Mouse (Mus musculus): ENCODE measurements around the gene Pdgfra. TPM values are rescaled to one million over a fixed set of nuclear protein-coding genes. Genes with fewer than 3 reads are reported as not detected.
A peak's percentile ranks its signal among the peaks of the same experiment; 100 is the strongest.

Pdgfra gene
- polyA plus RNA-seq (2011; ENCODE audit: insufficient read length, low read depth, missing spikeins) = 57.3 and 115 TPM in 2 replicates

- TF ChIP-seq POLR2A (IDR thresholded peaks at IDR 0.05; ENCODE audit: low read depth, low read length) (peak; percentile 75; the same call in 1 of the 2 replicates), CTCF (IDR thresholded peaks at IDR 0.05; ENCODE audit: borderline replicate concordance, insufficient read depth, low read length) (no peak)
- peak within 1 kb of the TSS; percentile 59 for H3K4me3 ChIP-seq (ENCODE audit: insufficient read depth, low read length)
- peak within 1 kb of the TSS; percentile 90 for H3K27ac ChIP-seq (ENCODE audit: insufficient read depth, low read length)
- H3K4me1 ChIP-seq (ENCODE audit: control insufficient read depth, insufficient read depth, low read length) = no peaks in the 10 kb centered on the region
These were observed at the start of gene Pdgfra for GRCm38 (mm10) chr5:75152021-75152425. Gene Pdgfra, plus strand, starts transcription at chr5:75152292.

DNA sequence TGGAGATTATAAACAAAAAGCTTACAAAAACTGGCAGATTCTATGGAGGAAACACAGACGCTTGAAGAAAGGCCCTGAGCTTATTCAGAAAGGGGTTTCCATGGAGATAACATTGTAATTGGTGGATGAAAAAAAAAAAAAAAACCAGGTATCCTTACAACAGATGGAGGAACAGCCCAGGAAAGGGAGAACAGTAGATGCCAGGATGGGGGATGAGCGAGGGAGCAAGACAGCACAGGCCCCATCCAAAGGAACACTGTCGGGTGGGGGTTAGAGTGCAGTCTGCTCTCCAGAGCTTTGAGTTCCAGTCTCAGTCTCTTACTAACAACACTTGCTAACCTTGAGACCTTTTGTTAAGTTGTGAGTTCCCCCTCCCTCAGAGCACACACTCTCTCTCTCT lies 45.6 kb upstream of the Pdgfra start:
- Histone ChIP-seq H3K27ac (ENCODE audit: insufficient read depth, low read length) (no peak overlapping the region), H3K4me1 (ENCODE audit: control insufficient read depth, insufficient read depth, low read length) (no peaks in the 10 kb centered on the region), H3K4me3 (ENCODE audit: insufficient read depth, low read length) (no peak overlapping the region)
- TF ChIP-seq POLR2A (IDR thresholded peaks at IDR 0.05; ENCODE audit: low read depth, low read length) = no peak
- no peak for TF ChIP-seq CTCF (IDR thresholded peaks at IDR 0.05; ENCODE audit: borderline replicate concordance, insufficient read depth, low read length)

- Histone ChIP-seq H3K27ac (ENCODE audit: insufficient read depth, low read length) (no peak overlapping the region), H3K4me3 (ENCODE audit: insufficient read depth, low read length) (no peak overlapping the region), H3K4me1 (ENCODE audit: control insufficient read depth, insufficient read depth, low read length) (no peaks in the 10 kb centered on the region)
- no peak for TF ChIP-seq POLR2A (IDR thresholded peaks at IDR 0.05; ENCODE audit: low read depth, low read length)
- no peak for TF ChIP-seq CTCF (IDR thresholded peaks at IDR 0.05; ENCODE audit: borderline replicate concordance, insufficient read depth, low read length)
These were observed 42.7 kb upstream of the Pdgfra start for GRCm38 (mm10) chr5:75109368-75109767.

- H3K27ac ChIP-seq (ENCODE audit: insufficient read depth, low read length) = no peak overlapping the region
- no peak overlapping the region for H3K4me3 ChIP-seq (ENCODE audit: insufficient read depth, low read length)
- TF ChIP-seq CTCF (IDR thresholded peaks at IDR 0.05; ENCODE audit: borderline replicate concordance, insufficient read depth, low read length) = no peak
- no peak for TF ChIP-seq POLR2A (IDR thresholded peaks at IDR 0.05; ENCODE audit: low read depth, low read length)
- no peaks in the 10 kb centered on the region for H3K4me1 ChIP-seq (ENCODE audit: control insufficient read depth, insufficient read depth, low read length)
These were observed 40.3 kb upstream of the Pdgfra start for GRCm38 (mm10) chr5:75111781-75112180.

GRCm38 (mm10) chr5:75118840-75119239 lies 33.3 kb upstream of the Pdgfra start:
- H3K4me1 ChIP-seq (ENCODE audit: control insufficient read depth, insufficient read depth, low read length) = no peaks in the 10 kb centered on the region
- no peak overlapping the region for H3K27ac ChIP-seq (ENCODE audit: insufficient read depth, low read length)
- TF ChIP-seq POLR2A (IDR thresholded peaks at IDR 0.05; ENCODE audit: low read depth, low read length) (no peak), CTCF (IDR thresholded peaks at IDR 0.05; ENCODE audit: borderline replicate concordance, insufficient read depth, low read length) (no peak)
- H3K4me3 ChIP-seq (ENCODE audit: insufficient read depth, low read length) = no peak overlapping the region

GRCm38 (mm10) chr5:75121646-75122045 lies 30.4 kb upstream of the Pdgfra start:
- no peaks in the 10 kb centered on the region for H3K4me1 ChIP-seq (ENCODE audit: control insufficient read depth, insufficient read depth, low read length)
- TF ChIP-seq POLR2A (IDR thresholded peaks at IDR 0.05; ENCODE audit: low read depth, low read length) (no peak), CTCF (IDR thresholded peaks at IDR 0.05; ENCODE audit: borderline replicate concordance, insufficient read depth, low read length) (no peak)
- no peak overlapping the region for H3K27ac ChIP-seq (ENCODE audit: insufficient read depth, low read length)
- H3K4me3 ChIP-seq (ENCODE audit: insufficient read depth, low read length) = no peak overlapping the region

DNA sequence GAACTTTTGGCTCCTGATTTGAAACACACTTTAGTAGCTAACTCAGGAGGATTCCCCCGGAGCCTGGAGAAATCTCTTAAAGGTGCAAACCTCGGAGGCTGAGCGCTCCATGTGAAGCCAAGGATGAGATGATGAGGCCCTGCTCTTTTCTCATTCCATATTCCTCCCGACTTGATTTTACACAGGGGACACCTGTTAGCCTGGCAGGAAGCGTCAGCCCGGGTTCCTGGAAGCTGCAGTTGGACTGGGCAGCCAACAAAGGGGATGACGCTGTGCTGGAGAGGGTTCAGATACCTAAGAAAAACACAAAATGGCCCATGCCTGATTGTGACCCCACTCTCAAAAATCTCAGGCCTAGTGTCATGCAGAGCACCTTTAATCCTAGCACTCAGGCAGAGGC lies 17.4 kb upstream of the Pdgfra start:
- no peaks in the 10 kb centered on the region for H3K4me1 ChIP-seq (ENCODE audit: control insufficient read depth, insufficient read depth, low read length)
- no peak overlapping the region for H3K4me3 ChIP-seq (ENCODE audit: insufficient read depth, low read length)
- H3K27ac ChIP-seq (ENCODE audit: insufficient read depth, low read length) = no peak overlapping the region
- no peak for TF ChIP-seq POLR2A (IDR thresholded peaks at IDR 0.05; ENCODE audit: low read depth, low read length)
- TF ChIP-seq CTCF (IDR thresholded peaks at IDR 0.05; ENCODE audit: borderline replicate concordance, insufficient read depth, low read length) = no peak

- peak overlapping the region; percentile 22 for H3K4me3 ChIP-seq (ENCODE audit: insufficient read depth, low read length)
These were observed 9.0 kb upstream of the Pdgfra start for GRCm38 (mm10) chr5:75143092-75143491.

GRCm38 (mm10) chr5:75143767-75144166 lies 8.3 kb upstream of the Pdgfra start:
- H3K27ac ChIP-seq (ENCODE audit: insufficient read depth, low read length) = no peak overlapping the region
- H3K4me3 ChIP-seq (ENCODE audit: insufficient read depth, low read length) = no peak overlapping the region
- no peaks in the 10 kb centered on the region for H3K4me1 ChIP-seq (ENCODE audit: control insufficient read depth, insufficient read depth, low read length)
- no peak for TF ChIP-seq POLR2A (IDR thresholded peaks at IDR 0.05; ENCODE audit: low read depth, low read length)
- no peak for TF ChIP-seq CTCF (IDR thresholded peaks at IDR 0.05; ENCODE audit: borderline replicate concordance, insufficient read depth, low read length)

More at GRCm38 (mm10) chr5:75143092-75143491, 9.0 kb upstream of the Pdgfra start:
- Histone ChIP-seq H3K27ac (ENCODE audit: insufficient read depth, low read length) (no peak overlapping the region), H3K4me1 (ENCODE audit: control insufficient read depth, insufficient read depth, low read length) (no peaks in the 10 kb centered on the region)
- no peak; the same call in 1 of the 2 replicates for TF ChIP-seq POLR2A (IDR thresholded peaks at IDR 0.05; ENCODE audit: low read depth, low read length)
- no peak for TF ChIP-seq CTCF (IDR thresholded peaks at IDR 0.05; ENCODE audit: borderline replicate concordance, insufficient read depth, low read length)

GRCm38 (mm10) chr5:75145341-75145740 lies 6.8 kb upstream of the Pdgfra start:
- H3K4me1 ChIP-seq (ENCODE audit: control insufficient read depth, insufficient read depth, low read length) = no peaks in the 10 kb centered on the region
- no peak for TF ChIP-seq POLR2A (IDR thresholded peaks at IDR 0.05; ENCODE audit: low read depth, low read length)
- TF ChIP-seq CTCF (IDR thresholded peaks at IDR 0.05; ENCODE audit: borderline replicate concordance, insufficient read depth, low read length) = no peak
- no peak overlapping the region for H3K4me3 ChIP-seq (ENCODE audit: insufficient read depth, low read length)
- no peak overlapping the region for H3K27ac ChIP-seq (ENCODE audit: insufficient read depth, low read length)

- no peak for TF ChIP-seq CTCF (IDR thresholded peaks at IDR 0.05; ENCODE audit: borderline replicate concordance, insufficient read depth, low read length)
- no peak for TF ChIP-seq POLR2A (IDR thresholded peaks at IDR 0.05; ENCODE audit: low read depth, low read length)
- Histone ChIP-seq H3K4me1 (ENCODE audit: control insufficient read depth, insufficient read depth, low read length) (no peaks in the 10 kb centered on the region), H3K4me3 (ENCODE audit: insufficient read depth, low read length) (no peak overlapping the region), H3K27ac (ENCODE audit: insufficient read depth, low read length) (no peak overlapping the region)
These were observed 5.6 kb upstream of the Pdgfra start for GRCm38 (mm10) chr5:75146469-75146868.

All from embryonic fibroblast, embryonic 13.5 days (primary cell).